Mouse (Mus musculus) heart, adult 2 months (tissue): ENCODE measurements around the gene Slc12a9.
A peak's percentile ranks its signal among the peaks of the same experiment; 100 is the strongest.

Source experiments
- CTCF ChIP-seq: fragments of 200-600 bp; IDR thresholded peaks from 2 replicates; pipeline ENCODE4 v1.8.1; 2022; ENCODE audit warnings: antibody characterized with exemption, mild to moderate bottlenecking, moderate library complexity
- POLR2A ChIP-seq: fragments of 200-500 bp; IDR thresholded peaks from 2 replicates; pipeline ENCODE4 v1.6.1; 2011; ENCODE audit warnings: mild to moderate bottlenecking, low read depth, low read length, control low read depth; ENCODE audit not compliant: insufficient read depth

GRCm38 (mm10) chr5:137333512-137334174 lies at the start of gene Slc12a9:
- TF ChIP-seq CTCF = peak; percentile 86
- TF ChIP-seq POLR2A = peak; percentile 49
